Mouse (Mus musculus): ENCODE measurements around the gene Olfr1275.

DNA sequence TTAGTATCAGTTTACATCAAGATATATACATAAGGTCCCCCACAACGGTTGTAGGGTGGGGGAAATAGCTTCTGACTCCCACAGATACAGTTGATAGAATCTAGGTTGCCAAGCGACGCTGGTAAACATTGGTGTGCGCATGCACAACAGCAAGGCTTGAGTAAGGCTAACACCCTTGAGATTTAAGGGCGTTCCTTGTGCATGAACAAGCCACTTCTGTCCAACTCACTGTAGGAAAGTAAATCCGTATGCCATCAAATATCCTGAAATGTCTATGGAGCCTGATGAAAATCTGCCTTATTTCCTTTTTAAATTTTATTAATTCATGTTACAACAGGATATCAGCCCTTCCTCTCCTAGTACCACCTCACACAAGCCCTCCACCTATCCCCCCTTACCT lies 5.6 kb downstream of the Olfr1275 start, which contains the start of gene 4930430A15Rik:
- TF ChIP-seq CTCF (IDR thresholded peaks at IDR 0.05; ENCODE audit: low read depth, low read length) (no peak), POLR2A (IDR thresholded peaks at IDR 0.05; ENCODE audit: extremely low read depth, insufficient read depth, low read length) (no peak)

Data from liver, adult 2 months (tissue).